Mouse (Mus musculus) ES-Bruce4 (cell line): ENCODE results near the gene B3gnt2.

Experiments used
- CTCF ChIP-seq: IDR thresholded peaks from one replicate; pipeline ENCODE4 v1.8.1; 2011; ENCODE audit warnings: low read depth, low read length
- EP300 ChIP-seq: IDR thresholded peaks from 2 replicates; pipeline ENCODE4 v1.6.1; 2011; ENCODE audit warnings: low read depth, low read length; ENCODE audit not compliant: insufficient read depth
- POLR2A ChIP-seq: IDR thresholded peaks from one replicate; pipeline ENCODE4 v1.8.1; 2011; ENCODE audit warnings: low read length; ENCODE audit not compliant: insufficient read depth

DNA sequence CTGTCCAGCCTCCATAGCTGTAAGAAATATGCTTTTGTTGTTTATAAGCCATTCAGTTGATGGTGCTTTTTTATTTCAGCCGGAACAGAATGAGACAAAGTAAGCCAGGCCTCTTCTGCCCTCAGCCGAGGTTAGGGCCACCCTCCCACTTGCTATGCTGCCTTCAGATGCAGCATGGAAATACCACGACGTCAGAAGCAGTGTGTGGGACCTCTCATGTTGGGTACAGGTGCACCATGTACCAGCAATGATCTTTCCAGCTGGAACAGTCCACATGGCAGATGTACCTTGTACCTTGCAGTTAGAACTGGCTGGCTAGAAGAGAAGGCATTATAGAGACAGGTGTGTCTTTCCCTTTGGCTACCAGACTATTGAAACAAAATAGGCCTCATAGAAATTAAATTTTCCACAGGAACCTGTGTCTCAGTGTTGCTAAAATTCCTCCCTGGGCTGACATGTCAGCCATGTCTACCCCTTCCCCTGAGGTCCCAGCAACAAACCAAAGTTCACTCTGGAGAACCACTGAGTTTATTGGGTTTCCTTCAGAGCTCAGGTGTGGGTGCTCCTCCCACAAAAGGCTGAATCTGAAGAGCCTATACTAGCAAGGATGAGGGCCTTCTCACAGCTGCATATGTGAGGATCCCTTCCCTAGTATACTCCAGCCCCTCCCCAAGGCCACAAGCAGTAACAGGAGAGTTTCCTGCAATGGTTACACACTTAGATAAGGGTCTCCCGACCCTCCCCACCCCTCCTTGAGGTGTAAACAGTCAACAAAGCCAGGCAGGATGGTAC is 121.1 kb downstream of the B3gnt2 start:
- TF ChIP-seq CTCF = no peak
- no peak for TF ChIP-seq POLR2A
- TF ChIP-seq EP300 = no peak
